Mouse (Mus musculus) sigmoid colon, adult 10 weeks (tissue): ENCODE results near the gene Pds5a. TPM values are rescaled to one million over a fixed set of nuclear protein-coding genes. Genes with fewer than 3 reads are reported as not detected.

Source experiments
- polyA plus RNA-seq: library from polyadenylated mRNA; stranded (reverse); fragments of 350-450 nt; fragmentation: Illumina TruSeq; extraction: RNeasy Lipid Tissue Mini Kit (QIAGEN cat#74804); gene quantifications from one replicate; pipeline ENCODE4 v1.2.3, GENCODE M21; 2014; ENCODE audit warnings: low read depth, low replicate concordance

Pds5a gene
- polyA plus RNA-seq = 279 TPM

GRCm38 (mm10) chr5:65697836-65698758 lies at the start of gene Pds5a:
TSS of gene Pds5a (minus strand) at chr5:65698273.

Other genes starting within 250 kb of the Pds5a start
- gene Gm43552, start 205.4 kb downstream of the Pds5a start, polyA plus RNA-seq = not detected
- gene Smim14, start 161.1 kb downstream of the Pds5a start, polyA plus RNA-seq = 332 TPM
- 113 TPM for gene Ube2k, start 161.0 kb downstream of the Pds5a start, polyA plus RNA-seq
- 36.4 TPM for gene N4bp2, start 65.2 kb upstream of the Pds5a start, polyA plus RNA-seq
- gene Rhoh, start 162.9 kb upstream of the Pds5a start, polyA plus RNA-seq = 1.8 TPM
- not detected for gene Chrna9, start 236.6 kb upstream of the Pds5a start, polyA plus RNA-seq